Mouse (Mus musculus): ENCODE results near the gene Pou3f1. TPM values are rescaled to one million over a fixed set of nuclear protein-coding genes. Genes with fewer than 3 reads are reported as not detected.
A peak's percentile ranks its signal among the peaks of the same experiment; 100 is the strongest.

Gene Pou3f1
- polyA plus RNA-seq, 1 experiment from 2014 or later, result 12.3 TPM

GRCm38 (mm10) chr4:124672347-124673320 lies 16.0 kb downstream of the Pou3f1 start:
- Histone ChIP-seq H3K27ac (ENCODE audit: low read length) (peak overlapping the region; percentile 69), H3K4me3 (ENCODE audit: low read depth, low read length) (peak overlapping the region; percentile 24), H3K4me2 (ENCODE audit: low read length) (peak overlapping the region; percentile 59), H3K27me3 (ENCODE audit: control insufficient read depth, insufficient read depth, low read depth, low read length) (no peaks in the 10 kb centered on the region), H3K9me3 (replicated peaks; ENCODE audit: control insufficient read depth, low read length, poor library complexity, severe bottlenecking) (no peaks in the 10 kb centered on the region), H3K36me3 (ENCODE audit: control insufficient read depth, insufficient read depth, low read length) (peaks cover 1% of the 10 kb centered on the region; the same call in 1 of the 2 replicates), H3K9ac (ENCODE audit: low read depth, low read length) (peak overlapping the region; percentile 49; the same call in 1 of the 2 replicates), H3K4me1 (ENCODE audit: control insufficient read depth, insufficient read depth, low read length) (peaks cover 30% of the 10 kb centered on the region)
- 4% methylated on average over 30 of the region's 31 CpGs for WGBS
- ATAC-seq, result peak; percentile 61

- H3K27ac ChIP-seq (ENCODE audit: low read length), result no peak overlapping the region
- no peaks in the 10 kb centered on the region for H3K9me3 ChIP-seq (replicated peaks; ENCODE audit: control insufficient read depth, low read length, poor library complexity, severe bottlenecking)
- H3K9ac ChIP-seq (ENCODE audit: low read depth, low read length), result no peak overlapping the region
- WGBS, result 34% methylated on average over 17 of the region's 17 CpGs
- H3K4me2 ChIP-seq (ENCODE audit: low read length), result no peak overlapping the region
- ATAC-seq, result no peak; the same call in 1 of the 2 replicates
- H3K4me1 ChIP-seq (ENCODE audit: control insufficient read depth, insufficient read depth, low read length), result peaks cover 24% of the 10 kb centered on the region
- no peak overlapping the region for H3K4me3 ChIP-seq (ENCODE audit: low read depth, low read length)
- H3K36me3 ChIP-seq (ENCODE audit: control insufficient read depth, insufficient read depth, low read length), result peaks cover 4% of the 10 kb centered on the region; the same call in 1 of the 2 replicates
- no peaks in the 10 kb centered on the region for H3K27me3 ChIP-seq (ENCODE audit: control insufficient read depth, insufficient read depth, low read depth, low read length)
These were observed 17.9 kb downstream of the Pou3f1 start for GRCm38 (mm10) chr4:124674334-124675032.

- WGBS, result 2% methylated on average over 4 of the region's 4 CpGs
- Histone ChIP-seq H3K9me3 (replicated peaks; ENCODE audit: control insufficient read depth, low read length, poor library complexity, severe bottlenecking) (no peaks in the 10 kb centered on the region), H3K4me3 (ENCODE audit: low read depth, low read length) (no peak overlapping the region), H3K27ac (ENCODE audit: low read length) (no peak overlapping the region), H3K4me1 (ENCODE audit: control insufficient read depth, insufficient read depth, low read length) (peaks cover 24% of the 10 kb centered on the region), H3K27me3 (ENCODE audit: control insufficient read depth, insufficient read depth, low read depth, low read length) (no peaks in the 10 kb centered on the region), H3K4me2 (ENCODE audit: low read length) (no peak overlapping the region), H3K9ac (ENCODE audit: low read depth, low read length) (no peak overlapping the region), H3K36me3 (ENCODE audit: control insufficient read depth, insufficient read depth, low read length) (peaks cover 4% of the 10 kb centered on the region; the same call in 1 of the 2 replicates)
- ATAC-seq, result no peak
These were observed 18.4 kb downstream of the Pou3f1 start for GRCm38 (mm10) chr4:124675037-124675436.

GRCm38 (mm10) chr4:124675958-124676357 lies 19.4 kb downstream of the Pou3f1 start:
- H3K9me3 ChIP-seq (replicated peaks; ENCODE audit: control insufficient read depth, low read length, poor library complexity, severe bottlenecking), result no peaks in the 10 kb centered on the region
- no peaks in the 10 kb centered on the region for H3K27me3 ChIP-seq (ENCODE audit: control insufficient read depth, insufficient read depth, low read depth, low read length)
- H3K27ac ChIP-seq (ENCODE audit: low read length), result no peak overlapping the region
- peaks cover 10% of the 10 kb centered on the region for H3K36me3 ChIP-seq (ENCODE audit: control insufficient read depth, insufficient read depth, low read length)
- peaks cover 24% of the 10 kb centered on the region for H3K4me1 ChIP-seq (ENCODE audit: control insufficient read depth, insufficient read depth, low read length)
- no peak overlapping the region for H3K9ac ChIP-seq (ENCODE audit: low read depth, low read length)
- H3K4me3 ChIP-seq (ENCODE audit: low read depth, low read length), result no peak overlapping the region
- WGBS, result 89% methylated on average over 6 of the region's 6 CpGs
- H3K4me2 ChIP-seq (ENCODE audit: low read length), result no peak overlapping the region
- ATAC-seq, result no peak

GRCm38 (mm10) chr4:124682270-124682669 lies 25.7 kb downstream of the Pou3f1 start:
- no peak overlapping the region for H3K27ac ChIP-seq (ENCODE audit: low read length)
- H3K36me3 ChIP-seq (ENCODE audit: control insufficient read depth, insufficient read depth, low read length), result peaks cover 24% of the 10 kb centered on the region
- WGBS, result 50% methylated on average over 7 of the region's 7 CpGs
- H3K4me1 ChIP-seq (ENCODE audit: control insufficient read depth, insufficient read depth, low read length), result no peaks in the 10 kb centered on the region
- H3K9ac ChIP-seq (ENCODE audit: low read depth, low read length), result no peak overlapping the region
- no peak overlapping the region for H3K4me3 ChIP-seq (ENCODE audit: low read depth, low read length)
- no peaks in the 10 kb centered on the region for H3K9me3 ChIP-seq (replicated peaks; ENCODE audit: control insufficient read depth, low read length, poor library complexity, severe bottlenecking)
- no peaks in the 10 kb centered on the region for H3K27me3 ChIP-seq (ENCODE audit: control insufficient read depth, insufficient read depth, low read depth, low read length)
- H3K4me2 ChIP-seq (ENCODE audit: low read length), result no peak overlapping the region
- no peak for ATAC-seq

GRCm38 (mm10) chr4:124683474-124683873 lies 26.9 kb downstream of the Pou3f1 start:
- Histone ChIP-seq H3K9ac (ENCODE audit: low read depth, low read length) (no peak overlapping the region), H3K27me3 (ENCODE audit: control insufficient read depth, insufficient read depth, low read depth, low read length) (no peaks in the 10 kb centered on the region), H3K36me3 (ENCODE audit: control insufficient read depth, insufficient read depth, low read length) (peaks cover 20% of the 10 kb centered on the region; the same call in 1 of the 2 replicates), H3K9me3 (replicated peaks; ENCODE audit: control insufficient read depth, low read length, poor library complexity, severe bottlenecking) (no peaks in the 10 kb centered on the region), H3K4me3 (ENCODE audit: low read depth, low read length) (no peak overlapping the region), H3K4me1 (ENCODE audit: control insufficient read depth, insufficient read depth, low read length) (no peaks in the 10 kb centered on the region), H3K4me2 (ENCODE audit: low read length) (no peak overlapping the region), H3K27ac (ENCODE audit: low read length) (no peak overlapping the region)
- 97% methylated on average over 4 of the region's 4 CpGs for WGBS
- ATAC-seq, result no peak

- 83% methylated on average over 4 of the region's 4 CpGs for WGBS
- no peak overlapping the region for H3K4me2 ChIP-seq (ENCODE audit: low read length)
- no peak for ATAC-seq
- no peaks in the 10 kb centered on the region for H3K9me3 ChIP-seq (replicated peaks; ENCODE audit: control insufficient read depth, low read length, poor library complexity, severe bottlenecking)
- H3K27me3 ChIP-seq (ENCODE audit: control insufficient read depth, insufficient read depth, low read depth, low read length), result no peaks in the 10 kb centered on the region
- H3K27ac ChIP-seq (ENCODE audit: low read length), result no peak overlapping the region
- peaks cover 20% of the 10 kb centered on the region; the same call in 1 of the 2 replicates for H3K36me3 ChIP-seq (ENCODE audit: control insufficient read depth, insufficient read depth, low read length)
- no peak overlapping the region for H3K9ac ChIP-seq (ENCODE audit: low read depth, low read length)
- H3K4me3 ChIP-seq (ENCODE audit: low read depth, low read length), result no peak overlapping the region
- H3K4me1 ChIP-seq (ENCODE audit: control insufficient read depth, insufficient read depth, low read length), result no peaks in the 10 kb centered on the region
These were observed 28.4 kb downstream of the Pou3f1 start for GRCm38 (mm10) chr4:124685004-124685403.

- no peak for ATAC-seq
- Histone ChIP-seq H3K9me3 (replicated peaks; ENCODE audit: control insufficient read depth, low read length, poor library complexity, severe bottlenecking) (no peaks in the 10 kb centered on the region), H3K36me3 (ENCODE audit: control insufficient read depth, insufficient read depth, low read length) (peaks cover 18% of the 10 kb centered on the region; the same call in 1 of the 2 replicates), H3K4me1 (ENCODE audit: control insufficient read depth, insufficient read depth, low read length) (no peaks in the 10 kb centered on the region), H3K27me3 (ENCODE audit: control insufficient read depth, insufficient read depth, low read depth, low read length) (no peaks in the 10 kb centered on the region), H3K4me3 (ENCODE audit: low read depth, low read length) (no peak overlapping the region), H3K4me2 (ENCODE audit: low read length) (no peak overlapping the region), H3K27ac (ENCODE audit: low read length) (no peak overlapping the region), H3K9ac (ENCODE audit: low read depth, low read length) (no peak overlapping the region)
- 97% methylated on average over 8 of the region's 8 CpGs for WGBS
These were observed 28.8 kb downstream of the Pou3f1 start for GRCm38 (mm10) chr4:124685453-124685852.

Measured in midbrain, embryonic 16.5 days (tissue).